Mouse (Mus musculus) gastrocnemius, adult 8-10 months (tissue): Measurements from ENCODE around the gene Phf1. TPM values are rescaled to one million over a fixed set of nuclear protein-coding genes. Genes with fewer than 3 reads are reported as not detected.
"Not testable (repeated sequence)": the region's sequence is repeated elsewhere in the genome, so short reads cannot be mapped to it uniquely, and the experiment has no call there.

Experiments
- DNase-seq, 2 experiments: peaks; one replicate each; pipeline ENCODE4 v3.0.0; 2022; ENCODE audit warnings: low spot score in 2 of 2
- total RNA-seq, 4 experiments: library from RNA; stranded (reverse); gene quantifications; 2 replicates each; pipeline ENCODE4 v1.2.4; 2022

Phf1 gene
- 10 to 100 TPM in 2 of 4 experiments, 1 to 10 TPM in 2; 7.7 to 10.7 (median 9.9) TPM for total RNA-seq

DNA sequence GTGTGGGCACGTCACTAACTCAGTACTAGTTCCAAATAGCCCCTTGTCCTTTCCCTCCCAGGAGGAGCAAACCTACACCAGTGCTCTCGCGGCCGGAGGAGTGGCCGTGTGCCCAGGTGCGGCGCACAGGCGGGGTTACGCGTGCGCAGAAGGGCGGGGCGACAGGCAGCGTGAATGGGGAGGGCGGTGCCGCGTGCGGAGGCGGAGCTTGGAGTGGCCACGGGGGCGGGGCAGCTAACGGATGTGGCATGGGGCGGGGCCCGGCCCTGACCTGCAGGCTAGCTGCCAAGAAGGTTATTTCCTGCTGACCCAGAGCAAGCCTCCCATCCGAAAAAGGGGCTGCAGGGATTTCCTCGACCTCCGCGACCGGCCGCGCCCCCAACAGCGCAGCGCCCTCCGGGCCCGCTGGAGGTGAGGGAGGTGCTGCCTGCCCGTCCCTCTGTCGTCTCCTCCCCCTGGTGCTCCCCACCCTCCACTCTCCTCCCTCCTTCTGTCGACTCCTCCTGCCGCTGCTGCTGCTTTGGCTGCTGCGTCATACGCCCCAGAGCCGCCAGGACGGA lies at the start of gene Phf1:
Gene Phf1 (plus strand): TSS at position 214 of the 560 bp plus-strand sequence.
- DNase-seq: peak; percentile 98

DNA sequence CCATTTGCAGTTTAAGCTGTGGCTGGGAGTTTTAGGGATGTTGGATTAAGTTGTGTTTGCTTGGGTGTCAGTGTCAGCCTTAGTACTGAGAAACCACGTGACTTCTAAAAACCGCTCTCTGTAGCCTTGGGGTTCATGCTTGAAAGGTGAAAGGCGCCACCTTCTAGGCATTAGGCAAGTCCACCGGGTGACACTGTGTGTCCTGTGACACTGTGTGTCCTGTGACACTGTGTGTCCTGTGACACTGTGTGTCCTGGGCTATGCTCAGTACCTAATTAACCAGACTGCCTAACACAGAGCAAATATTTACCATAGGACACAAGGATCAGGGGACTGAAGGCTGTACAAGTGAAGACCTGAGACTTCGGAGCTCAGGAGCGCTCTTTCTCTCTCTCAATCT lies 49.3 kb upstream of the Phf1 start:
- no peak for DNase-seq

DNA sequence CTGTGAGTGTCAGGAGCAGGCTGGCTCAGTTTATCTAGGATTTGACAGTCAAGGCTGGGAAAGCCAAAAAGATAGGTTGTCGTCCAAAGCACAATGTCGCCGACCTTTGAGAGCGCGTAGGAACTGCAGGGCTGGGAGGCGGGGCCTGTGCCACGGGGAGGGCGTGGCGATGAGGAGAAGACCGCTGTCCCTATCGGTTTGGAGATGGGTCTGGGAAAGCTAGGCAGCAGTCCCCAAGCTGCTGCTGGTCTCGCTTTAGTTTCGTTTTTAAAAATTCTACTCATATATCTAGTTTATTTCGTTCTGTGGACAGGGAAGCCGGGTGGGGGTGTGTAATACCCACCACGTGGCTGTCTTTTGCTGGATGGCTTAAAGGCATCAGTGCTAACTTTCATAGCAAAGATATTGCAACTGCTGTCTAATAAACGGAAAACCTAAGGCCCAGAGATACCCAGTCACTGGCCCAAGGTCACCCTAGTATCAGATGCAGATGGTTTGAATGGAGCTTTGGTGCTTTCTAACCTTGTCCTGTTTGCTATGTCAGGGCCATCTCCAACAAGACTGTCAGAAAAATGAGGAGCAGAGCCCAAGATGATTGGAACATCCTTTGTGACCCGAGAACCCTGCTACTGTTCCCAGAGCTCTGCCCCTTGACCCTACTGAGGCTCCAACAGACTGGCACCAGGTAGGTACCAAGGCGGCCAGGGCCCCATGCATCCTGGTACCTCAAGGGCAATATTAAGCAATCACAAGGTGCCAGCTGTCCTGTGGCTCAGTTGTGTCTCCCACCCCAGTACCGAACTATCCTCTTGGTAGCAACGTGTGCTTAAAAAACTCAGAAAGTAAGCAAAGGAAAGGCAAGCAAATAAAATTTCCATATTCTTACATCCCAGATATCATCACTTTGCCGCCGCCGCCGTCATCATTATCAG lies 47.6 kb upstream of the Phf1 start:
- peak; percentile 64 to 70 for DNase-seq

DNA sequence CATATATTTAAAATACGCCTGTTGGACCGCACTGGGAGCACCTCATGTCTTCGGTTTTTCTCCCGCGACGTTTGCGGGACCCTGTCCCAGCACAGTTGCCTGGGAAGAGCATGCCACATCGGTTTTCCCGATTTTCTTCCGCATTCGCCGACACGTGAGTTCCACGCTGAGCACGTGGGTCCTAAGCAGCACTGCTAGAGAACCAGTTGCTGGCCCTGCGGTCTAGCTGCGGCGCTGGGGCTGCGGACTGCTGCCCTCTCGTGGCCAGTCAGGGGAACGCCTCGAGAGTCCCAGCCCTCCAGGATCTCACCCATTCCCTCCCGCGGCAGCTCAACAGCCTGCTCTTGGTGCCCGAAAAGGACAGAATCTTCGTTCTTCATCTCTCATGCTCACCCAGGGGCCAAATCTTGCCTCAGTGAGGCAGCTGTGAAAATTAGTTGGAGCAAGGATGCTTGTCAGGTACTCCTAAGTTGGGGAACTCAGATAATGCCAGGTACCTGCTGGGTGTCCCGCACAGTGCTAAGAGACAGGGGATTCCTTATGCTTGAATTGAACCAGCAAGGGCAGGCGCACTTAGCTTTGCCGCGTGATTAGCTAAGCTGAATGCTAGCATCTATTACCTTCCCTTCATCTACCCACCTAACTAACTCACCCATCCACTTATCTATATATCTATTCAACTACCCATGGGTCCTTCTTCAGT lies 46.7 kb upstream of the Phf1 start:
- peak; percentile 54 to 67 for DNase-seq

- no peak for DNase-seq
Measured at GRCm38 (mm10) chr17:26887926-26888325, 44.9 kb upstream of the Phf1 start.

- DNase-seq: no peak
Measured at GRCm38 (mm10) chr17:26892635-26893375, 40.0 kb upstream of the Phf1 start.

DNA sequence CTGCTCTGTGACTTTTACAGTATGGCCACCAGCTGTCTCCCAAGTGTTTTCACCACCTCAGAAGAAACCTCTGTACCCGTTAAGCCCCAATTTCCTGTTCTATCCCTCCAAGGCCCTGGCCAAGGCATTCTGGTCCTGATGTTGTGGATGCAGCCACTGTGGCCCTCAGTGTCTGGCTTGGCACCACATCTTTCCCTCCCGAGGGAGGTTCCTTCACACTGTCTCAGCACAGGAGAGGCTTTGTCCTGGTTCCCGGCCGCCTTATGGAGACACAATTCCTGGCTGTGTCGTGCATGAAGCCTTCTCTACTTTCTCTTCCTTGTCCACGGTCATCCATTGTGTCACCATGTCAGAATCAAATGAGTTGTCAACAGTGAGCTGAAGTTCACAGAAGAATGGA lies 39.4 kb upstream of the Phf1 start:
- DNase-seq: no peak

DNA sequence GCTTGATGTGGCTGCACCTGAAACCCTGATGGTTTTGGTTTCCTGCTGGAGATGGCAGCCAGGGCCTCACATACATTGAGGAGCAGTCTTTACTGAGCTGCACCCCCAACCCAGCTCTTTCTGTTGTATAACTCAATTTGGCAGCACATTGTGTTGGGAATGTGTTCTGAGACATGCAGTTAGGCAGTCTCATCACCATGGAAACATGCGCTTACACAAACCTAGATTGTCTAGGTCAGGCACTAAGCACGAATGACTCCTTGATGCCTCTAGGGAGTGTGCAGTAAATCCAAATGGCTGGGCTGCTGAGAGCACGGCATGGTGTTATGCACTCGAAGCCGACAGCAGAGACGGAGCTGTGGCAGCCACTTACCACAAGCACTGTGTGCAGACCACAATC lies 38.5 kb upstream of the Phf1 start:
- no peak for DNase-seq

DNA sequence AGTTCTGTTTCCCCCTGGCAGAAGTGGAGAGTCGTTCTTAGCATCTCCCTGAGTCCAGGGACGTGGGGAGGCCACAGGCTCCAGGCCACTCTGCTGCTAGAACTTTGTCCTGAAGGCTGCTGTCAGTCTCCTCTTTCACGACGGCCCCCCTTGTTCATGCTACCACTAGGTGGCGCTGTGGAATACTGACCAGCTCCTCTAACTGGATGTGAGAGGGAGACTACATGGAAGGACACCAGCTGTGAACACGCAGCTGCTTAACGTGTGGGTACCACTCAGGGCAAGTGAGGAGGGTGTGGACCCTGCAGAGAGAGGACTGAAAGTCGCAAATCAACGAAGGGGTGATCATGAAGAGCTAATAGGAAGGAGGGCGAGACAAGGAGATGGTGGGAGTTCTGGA lies 37.3 kb upstream of the Phf1 start:
- peak; percentile 50 to 54 for DNase-seq

- DNase-seq: no peak
Measured at GRCm38 (mm10) chr17:26900916-26901315, 31.9 kb upstream of the Phf1 start.

- DNase-seq: no peak
Measured at GRCm38 (mm10) chr17:26904320-26904719, 28.5 kb upstream of the Phf1 start.

- DNase-seq: not testable (repeated sequence)
Measured at GRCm38 (mm10) chr17:26907506-26907905, 25.3 kb upstream of the Phf1 start.

DNA sequence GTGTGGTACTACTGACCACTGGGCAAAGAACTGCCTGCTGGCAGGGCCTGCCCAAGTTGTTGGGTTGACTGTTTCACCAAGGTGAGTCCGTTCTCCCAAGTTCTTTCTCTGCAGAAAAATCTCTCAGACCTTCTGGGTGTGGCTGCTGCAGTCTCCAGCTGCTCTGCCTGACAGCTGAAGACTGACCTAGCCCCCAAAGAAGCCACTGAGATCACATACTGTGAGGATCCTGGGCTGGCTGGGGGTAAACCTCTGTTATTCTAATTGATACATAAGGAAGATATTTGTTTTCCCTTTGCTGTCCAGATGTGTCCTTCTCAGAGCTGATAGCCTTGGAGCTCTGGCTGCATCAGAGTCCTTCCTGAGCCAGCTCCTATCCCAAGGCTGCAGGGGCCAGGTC lies 17.6 kb upstream of the Phf1 start:
- DNase-seq: no peak

DNA sequence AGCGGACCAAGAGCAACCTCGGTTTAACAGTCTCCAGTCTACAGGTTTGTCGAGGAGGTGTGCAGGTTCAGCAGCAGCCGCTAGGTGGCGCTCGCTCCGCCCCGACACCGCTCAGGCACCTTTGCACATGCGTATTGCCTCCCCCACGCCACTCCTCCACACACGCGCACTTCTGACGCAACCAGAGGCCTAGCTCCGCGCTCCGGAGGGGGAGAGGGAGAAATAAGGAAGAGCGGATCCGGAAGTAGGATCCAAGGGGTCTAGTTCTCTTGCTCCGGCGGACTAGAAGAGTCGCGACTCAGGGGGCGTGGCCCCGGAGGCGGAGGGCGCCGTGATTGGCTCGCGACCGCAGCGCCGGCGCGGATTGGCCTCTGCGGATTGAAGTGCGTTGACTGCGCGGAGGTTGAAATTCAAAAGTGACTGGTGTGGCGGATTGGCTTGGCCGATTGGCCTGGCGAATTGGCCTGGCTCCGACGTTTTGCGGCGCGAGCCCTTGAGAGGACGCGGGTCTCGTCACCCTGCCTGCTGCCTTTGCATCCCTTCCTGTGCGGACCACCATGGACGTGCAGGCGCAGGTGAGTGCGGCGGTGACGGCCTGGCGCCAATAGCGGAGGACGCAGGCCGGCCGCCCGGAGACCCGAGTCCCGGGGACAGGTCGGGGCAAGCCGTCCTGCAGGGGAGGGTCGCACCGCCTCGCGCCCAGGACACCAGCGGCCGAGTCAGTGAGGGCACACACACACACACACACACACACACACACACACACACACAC lies 16.0 kb upstream of the Phf1 start, which contains the start of gene Kifc5b:
Gene Kifc5b (plus strand): TSS at position 381 of the 772 bp plus-strand sequence.
- peak; percentile 100 for DNase-seq

DNA sequence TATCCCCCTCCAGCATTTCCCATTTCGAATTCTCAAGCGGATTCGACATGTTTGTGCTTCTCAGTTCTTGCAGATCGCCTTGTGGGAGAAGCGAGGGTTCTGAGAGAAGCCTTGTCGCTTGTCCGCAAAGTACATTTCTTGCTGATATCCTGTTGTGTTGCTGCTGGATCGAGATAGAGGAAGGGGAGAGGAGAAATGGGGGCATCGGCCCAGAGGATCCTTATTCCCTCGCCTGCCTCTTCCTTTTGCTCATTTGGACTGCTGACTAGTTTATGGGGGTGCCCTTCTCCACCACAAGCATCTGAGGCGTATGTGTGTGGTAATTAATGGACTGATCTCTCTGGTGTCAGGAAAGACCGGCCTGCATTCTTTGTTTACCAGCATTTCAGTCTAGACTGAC lies 15.3 kb upstream of the Phf1 start:
- not testable (repeated sequence) for DNase-seq

DNA sequence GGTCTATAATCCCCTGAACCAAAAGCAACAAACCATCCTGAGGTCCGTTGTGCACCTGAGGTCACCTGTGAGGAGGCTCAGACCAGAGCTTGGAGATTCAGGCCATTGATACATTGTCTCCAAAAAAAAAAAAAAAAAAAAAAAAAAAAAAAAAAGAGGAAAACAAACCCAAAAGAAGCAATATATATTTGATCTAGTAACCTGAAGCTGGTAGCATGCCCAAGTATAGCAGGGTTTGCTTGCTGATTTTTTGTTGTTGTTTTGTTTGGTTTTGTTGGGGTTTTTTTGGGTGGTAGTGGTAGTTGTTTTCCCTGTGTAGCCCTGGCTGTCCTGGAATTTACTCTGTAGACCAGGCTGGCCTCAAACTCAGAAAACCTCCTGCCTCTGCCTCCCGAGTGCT lies 14.5 kb upstream of the Phf1 start:
- no peak for DNase-seq

DNA sequence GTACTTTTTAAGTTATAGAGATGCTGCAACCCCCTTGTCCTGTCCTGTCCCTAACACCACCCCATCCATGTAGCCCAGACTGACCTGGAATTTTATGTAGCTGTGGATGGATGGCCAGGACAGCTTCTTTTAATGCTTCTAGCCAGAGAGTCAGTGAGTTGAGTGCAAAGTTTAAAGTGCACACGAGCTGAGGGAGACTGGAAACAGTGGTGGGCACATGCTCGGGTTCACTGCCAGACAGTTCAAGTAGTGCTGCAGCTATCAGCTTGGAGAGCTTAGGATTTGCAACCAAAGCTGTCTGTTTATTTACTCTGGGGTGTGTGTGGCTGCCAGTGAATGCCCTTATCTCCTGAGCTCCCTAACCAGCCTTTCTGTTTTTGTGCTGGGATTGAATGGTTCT lies 13.3 kb upstream of the Phf1 start:
- not testable (repeated sequence) for DNase-seq

DNA sequence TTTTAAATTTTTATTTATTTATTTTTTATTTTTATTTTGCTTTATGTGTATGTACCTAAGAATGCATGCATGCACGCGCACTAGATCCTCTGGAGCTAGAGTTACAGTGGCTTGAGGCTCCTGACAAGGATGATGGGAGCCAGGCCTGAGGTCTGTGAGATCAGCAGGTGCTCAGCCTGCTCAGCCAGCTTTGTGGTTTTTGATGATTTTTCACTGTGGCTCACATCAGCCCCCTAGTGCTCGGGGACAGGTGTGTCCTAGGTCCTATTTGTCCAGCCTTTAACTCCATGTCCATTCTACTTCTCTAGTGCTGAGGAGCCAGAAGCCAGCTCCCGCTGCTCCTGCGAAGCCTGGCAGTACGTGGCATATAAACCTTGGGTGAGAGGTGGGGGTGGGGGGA lies 10.5 kb upstream of the Phf1 start:
- DNase-seq: not testable (repeated sequence)

DNA sequence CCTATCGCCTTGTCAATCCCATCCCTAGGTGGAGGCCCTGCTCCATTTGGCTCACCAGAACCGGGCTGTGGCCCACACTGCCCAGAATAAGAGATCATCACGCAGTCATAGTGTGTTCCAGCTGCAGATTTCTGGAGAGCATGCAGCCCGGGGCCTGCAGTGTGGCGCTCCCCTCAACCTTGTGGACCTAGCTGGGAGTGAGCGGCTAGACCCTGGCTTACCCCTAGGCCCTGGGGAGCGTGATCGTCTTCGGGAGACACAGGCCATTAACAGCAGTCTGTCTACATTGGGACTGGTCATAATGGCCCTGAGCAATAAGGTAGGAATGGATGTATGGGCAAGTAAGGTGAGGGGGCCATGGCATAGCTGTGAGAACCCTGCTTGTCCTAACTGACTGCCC lies 7.4 kb upstream of the Phf1 start:
- not testable (repeated sequence) for DNase-seq

DNA sequence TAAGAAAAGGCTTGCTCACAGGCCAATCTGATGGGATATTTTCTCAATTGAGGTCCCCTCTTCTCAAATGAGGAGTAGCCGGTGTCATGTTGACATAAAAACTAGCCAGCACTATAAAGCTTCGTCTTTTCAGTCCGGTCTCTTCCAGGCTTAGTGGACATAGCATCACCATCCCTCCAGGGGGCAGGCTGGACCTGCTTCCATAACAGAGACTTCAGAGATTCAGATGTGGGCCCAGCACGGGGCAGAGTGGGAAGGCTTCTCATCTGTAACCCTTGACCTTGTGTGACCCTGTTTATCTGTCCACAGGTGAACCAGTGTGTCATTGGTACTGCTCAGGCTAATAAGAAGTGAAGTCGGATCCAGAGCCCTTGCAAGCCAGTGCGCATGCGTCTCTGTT lies 1.1 kb upstream of the Phf1 start:
- not testable (repeated sequence) for DNase-seq

- no peak for DNase-seq
Measured at GRCm38 (mm10) chr17:26933419-26933818, 567 bp downstream of the Phf1 start.
